Mouse (Mus musculus) adrenal gland (tissue): ENCODE measurements around the gene Pvr.
"Not testable (repeated sequence)": the region's sequence is repeated elsewhere in the genome, so short reads cannot be mapped to it uniquely, and the experiment has no call there.

Experiments
- intact Hi-C: fragments of 180-260 bp; cut with DNase I; formaldehyde crosslinking; loops from one replicate; pipeline ENCODE4 v1.15.1; 2025

The Pvr gene

DNA sequence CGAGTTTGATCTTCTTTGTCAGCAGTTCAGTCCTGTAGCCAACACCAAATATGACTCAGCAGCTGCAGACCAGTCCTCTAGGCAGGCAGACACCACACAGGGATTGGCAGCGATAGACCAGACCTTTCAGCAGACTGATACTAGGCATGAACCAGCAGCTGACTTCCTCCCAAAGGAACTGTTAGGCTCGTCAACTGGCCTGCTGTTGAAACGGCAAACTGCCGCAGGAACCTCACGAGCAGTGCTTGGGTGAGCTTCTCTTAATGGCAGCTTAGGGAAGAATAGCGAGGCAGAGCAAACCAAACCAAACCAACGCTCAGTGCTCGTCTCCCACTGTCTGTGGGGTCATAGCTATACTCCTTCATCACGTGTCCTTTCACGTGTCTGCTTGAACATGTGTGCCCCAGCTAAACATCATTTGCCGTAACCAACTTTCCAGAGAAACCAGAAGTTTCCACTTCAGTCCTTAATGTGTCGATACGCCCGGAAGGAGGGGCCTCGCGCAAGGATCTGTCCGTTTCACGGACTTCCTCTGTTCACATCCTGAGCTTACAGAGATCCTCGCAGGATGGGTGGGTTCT is 14.3 kb upstream of the Pvr start:
- intact Hi-C loops = no loop called here

DNA sequence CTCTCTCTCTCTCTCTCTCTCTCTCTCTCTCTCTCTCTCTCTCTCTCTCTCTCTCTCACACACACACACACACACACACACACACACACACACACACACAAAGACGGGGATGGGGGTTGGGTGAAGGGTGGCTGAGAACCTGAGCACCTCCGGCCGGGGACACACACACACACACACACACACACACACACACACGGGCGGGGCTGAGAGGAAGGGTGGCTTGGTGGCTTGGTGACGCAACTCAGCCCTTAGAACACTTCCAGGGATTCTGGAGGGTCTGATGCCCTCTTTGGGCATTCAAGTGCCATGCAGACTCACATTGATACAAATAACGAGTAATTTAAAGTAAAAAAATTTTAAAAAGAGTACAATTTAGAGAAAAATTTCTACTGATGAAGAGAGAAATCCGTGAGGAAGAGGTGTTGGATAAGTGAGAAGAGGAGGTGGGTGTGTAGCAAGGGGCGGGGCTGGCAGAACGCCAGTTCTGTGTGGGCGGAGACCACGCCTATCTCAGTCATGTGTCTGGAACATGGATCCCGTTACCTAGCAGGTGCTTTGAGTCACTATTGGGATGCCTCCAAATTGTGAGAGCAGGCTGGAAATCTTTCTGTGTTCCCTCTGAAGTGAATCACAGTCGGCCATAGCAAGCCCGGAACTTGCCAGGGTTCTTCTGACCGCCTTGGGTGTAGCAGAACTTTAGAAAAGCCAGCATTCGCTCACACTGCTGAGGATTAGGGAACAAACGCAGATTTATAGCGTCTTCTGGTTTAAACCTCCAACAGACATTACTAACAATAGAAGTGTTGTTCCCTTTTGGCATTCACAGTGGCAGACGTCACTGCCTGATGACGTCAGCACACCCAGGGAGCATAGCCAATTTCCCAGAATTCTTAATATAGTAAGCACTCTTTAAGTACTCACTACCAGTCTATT is 12.2 kb upstream of the Pvr start:
- intact Hi-C loops = no loop called here

DNA sequence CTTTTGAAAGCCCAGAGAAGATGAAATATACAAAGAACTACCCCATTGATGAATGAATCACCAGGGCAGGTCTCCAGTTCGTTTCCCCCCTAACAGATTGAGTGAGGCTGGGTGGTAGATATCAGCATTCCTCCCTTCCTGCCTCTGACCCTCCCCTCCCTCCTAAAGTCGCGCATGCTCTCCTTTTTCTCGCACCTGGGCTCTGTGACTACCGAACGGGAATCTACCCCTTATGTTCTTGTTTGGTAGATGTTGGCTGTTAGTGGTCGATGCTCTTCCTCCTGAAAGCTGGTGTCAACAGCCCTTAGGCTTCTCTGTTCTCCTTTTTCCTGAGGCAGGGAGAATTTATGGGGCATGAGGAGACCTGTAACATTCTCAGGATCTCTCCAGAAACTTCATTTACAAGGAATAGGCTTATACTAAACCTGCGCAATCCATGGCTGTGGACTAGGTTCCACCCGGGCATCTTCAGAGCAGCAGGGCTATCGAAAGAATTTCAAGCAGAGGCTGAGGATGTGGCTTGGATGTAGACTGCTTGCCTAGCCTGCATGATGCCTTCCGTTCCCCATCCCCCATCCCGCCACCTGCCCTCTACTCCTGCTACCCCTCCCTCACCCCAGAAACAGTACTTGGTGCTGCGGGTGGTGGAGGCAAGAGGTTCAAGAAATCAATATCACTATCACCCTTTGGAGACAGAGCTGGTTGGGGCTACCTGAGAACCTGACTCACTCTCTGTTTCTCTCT is 11.3 kb upstream of the Pvr start:
- intact Hi-C loops = no loop called here

DNA sequence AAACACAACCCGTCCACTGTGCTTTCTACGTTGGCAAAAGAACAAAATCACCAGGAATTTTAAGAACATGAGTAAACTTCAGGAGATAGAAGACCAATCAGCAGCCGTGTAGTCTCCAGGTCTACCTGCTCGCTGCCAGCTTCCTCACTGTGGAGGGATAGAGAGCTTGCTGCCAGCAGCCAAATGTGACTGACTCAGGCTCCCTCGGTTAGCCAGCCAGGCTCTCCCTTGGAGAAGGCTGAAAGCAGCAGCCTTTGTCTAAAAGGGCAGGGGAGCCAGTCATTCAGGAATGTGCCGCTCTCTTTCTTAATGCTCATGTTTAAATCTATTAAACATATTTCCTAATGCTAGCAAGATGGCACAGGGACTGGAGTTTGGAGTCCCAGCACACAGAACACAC is 9.5 kb upstream of the Pvr start:
- intact Hi-C loops = not testable (repeated sequence)

DNA sequence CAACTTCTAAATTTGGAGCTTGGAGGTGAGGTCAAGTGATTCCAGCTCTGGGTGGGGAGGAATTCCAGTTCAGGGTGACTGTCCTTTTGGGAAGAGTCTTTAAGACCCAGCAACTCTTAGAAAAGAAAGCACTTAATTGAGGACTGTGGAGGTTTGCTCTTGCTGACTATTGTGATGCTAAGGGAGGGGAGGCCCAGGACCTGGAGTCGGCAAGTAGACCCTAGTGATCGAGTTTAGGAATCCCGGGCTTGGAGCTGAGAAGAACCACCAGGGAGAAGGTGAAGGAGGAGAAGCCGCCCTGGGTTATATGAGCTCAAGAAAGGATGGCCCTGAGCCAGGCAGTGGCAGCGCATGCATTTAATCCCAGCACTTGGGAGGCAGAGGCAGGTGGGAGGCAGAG is 7.5 kb upstream of the Pvr start:
- intact Hi-C loops = no loop called here

DNA sequence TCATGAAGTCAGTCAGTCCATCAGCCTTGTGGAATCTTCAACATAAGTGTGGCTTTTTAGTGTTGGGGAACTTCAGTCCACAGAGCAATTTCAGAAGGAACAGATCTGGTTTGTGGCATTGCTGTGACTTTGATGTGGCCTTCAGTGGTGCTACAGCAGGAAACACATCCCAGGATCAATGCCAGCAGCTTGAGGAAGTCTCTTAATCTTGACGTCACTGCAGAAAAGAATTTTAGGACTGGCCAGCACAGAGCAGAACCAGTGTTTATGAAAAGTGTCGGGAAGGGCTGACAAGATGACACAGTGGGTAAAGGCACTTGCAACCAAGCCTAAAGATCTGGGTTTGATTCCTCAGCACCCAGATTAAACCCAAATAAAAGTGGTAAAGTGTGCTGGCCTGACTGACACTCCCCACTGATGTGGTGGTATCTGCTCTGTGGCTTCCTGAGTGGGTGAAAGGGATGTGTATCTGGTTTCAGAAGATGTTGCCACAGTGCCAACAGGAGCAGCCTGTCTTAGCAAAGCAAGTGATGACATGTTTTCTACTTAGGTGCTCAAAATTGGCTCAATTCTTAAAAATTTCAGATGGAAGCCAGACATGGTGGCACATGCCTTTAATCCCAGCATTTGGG is 6.0 kb upstream of the Pvr start:
- intact Hi-C loops = no loop called here

DNA sequence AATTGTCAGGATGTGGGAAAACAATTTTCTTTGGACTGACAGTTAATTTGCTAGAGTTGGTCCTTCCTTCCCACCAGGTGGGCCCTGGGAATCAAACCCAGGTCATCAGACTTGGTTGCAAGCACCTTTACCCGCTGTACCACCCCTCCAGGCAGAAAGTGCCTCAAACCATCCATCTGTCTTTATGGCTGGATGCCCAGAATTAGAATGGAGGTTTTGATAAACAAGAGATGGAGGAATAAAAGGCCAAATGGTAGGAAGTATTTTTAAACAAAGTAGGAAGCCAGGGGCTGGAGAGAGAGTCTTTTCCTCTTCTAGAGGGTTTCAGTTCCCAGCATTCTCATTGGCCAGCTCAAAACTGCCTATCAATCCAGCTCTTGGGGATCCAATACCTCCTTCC is 4.4 kb upstream of the Pvr start:
- intact Hi-C loops = no loop called here

DNA sequence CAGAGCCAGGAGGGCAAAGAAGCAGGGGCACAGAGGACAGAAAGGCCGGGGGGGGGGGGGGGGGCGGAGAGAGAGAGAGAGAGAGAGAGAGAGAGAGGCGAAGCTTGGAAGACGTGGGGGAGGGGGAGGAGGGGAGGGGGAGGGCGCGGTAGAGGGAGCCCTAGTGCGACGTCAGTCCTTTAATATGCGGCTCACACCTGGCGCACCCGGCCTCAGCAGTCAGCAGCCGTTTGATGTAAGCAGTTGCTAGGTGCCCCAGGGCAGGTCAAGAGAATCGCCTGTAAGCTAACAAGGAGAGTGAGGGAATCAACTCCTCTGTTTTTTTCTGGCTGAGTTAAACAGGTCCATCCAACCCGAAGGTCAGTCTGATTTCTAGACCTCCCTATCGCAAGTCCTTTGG is 2.8 kb upstream of the Pvr start:
- intact Hi-C loops = no loop called here

DNA sequence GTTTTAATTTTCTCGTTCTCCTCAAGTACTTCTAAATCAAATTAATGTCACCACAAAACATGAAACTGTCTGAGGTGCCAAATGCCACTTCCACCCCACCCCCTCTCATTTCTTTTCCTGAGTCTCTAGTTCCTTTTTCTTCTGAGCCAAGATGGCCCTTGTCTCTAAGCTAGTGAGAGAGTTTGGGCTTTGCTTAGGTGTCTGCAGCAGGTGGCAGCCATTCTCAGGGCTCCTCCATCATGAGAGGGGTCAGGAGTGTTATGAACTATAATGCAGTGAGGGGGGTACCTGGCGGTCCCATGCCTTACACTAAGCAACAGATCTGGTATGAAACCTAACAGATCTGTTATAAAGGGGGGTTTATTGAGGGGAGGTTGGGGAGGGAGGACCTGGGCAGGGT is 2.4 kb upstream of the Pvr start:
- intact Hi-C loops = no loop called here

DNA sequence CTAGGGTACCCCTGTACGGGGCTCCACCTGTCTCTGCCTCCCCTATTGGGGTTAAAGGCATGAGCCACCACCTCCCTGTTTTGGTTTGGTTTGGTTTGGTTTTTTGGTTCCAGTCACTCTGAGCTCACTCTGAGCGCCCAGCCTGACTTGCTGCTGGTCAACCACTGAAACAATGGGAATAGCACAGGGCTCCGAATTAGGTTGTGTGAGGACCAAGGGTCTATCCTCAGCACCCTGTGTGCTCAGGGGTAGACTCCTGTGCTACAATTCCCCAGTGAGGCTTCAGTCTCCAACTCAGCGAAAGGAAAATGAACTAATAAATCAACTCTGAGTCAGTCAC is 824 bp downstream of the Pvr start:
- intact Hi-C loops = no loop called here

DNA sequence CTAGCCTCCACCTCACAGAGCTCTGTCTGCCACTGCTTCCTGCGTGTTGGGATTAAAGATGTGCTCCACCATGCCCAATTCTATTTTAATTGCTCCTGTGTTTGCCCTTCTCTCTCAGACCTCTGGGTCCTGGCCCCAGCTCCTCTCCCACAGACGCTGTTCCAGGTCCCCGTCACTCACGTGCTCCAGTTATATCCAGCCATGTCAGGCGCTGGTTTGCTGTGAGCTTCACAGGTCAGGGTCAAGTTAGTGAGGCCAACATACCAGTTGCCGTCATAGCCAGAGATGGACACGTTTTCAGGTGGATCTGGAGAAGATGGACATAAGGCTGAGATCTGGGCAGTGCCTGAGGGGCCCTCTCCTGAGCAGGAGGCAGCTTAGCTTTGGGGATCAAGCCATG is 6.4 kb downstream of the Pvr start:
- intact Hi-C loops = no loop called here

DNA sequence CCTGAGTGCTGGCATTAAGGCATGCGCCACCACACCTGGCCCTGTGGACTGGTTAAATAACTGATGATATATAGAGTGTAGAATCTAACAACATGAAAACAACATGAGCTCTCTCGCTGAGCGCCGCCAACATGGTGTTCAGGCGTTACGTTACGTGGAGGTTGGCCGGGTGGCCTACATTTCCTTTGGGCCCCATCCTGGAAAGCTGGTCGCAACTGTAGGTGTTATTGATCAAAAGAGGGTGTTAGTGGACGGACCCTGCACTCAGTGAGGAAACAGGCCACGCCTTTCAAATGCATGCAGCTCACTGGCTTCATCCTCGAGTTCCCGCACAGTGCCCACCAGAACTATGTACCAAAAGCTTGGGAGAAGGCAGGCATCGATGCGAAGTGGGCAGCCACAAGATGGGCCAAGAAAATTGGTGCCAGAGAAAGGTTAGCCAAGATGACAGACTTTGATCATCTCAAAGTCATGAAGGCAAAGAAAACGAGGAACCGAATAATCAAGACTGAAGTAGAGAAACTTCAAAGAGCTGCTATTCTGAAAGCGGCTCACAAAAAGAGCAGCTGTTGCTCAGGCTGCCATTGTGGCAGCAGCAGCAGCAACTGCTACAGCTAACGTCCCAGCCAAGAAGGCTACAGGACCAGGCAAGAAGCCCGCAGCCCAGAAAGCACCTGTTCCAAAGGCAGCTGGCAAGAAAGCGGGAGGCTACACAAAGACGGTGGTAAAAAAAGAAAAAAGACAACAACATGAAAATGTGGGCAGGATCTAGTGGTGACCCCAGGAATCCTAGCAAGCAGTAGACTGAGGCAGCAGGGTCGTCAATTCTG is 9.1 kb downstream of the Pvr start:
- intact Hi-C loops = loop anchor here (1.0 kb wide), 1 partner anchor 44 kb away; no protein-coding TSS in a partner anchor

DNA sequence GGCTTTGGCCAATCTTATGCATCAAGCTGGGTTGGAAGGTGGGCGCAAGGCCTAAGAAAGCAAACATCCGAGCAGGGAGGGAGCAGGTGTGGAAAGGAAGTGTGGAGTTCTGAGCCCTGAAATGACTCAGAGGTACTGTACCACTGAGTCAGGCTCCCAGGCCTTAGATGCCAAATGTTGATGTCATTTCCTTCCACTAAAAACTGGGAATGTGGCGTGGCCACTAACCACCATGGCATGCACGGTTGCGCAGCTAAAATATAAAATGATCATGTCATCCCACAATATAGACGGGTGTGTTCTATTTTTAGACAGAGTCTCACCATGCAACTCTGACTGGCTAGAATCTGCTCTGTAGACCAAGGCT is 9.7 kb downstream of the Pvr start:
- intact Hi-C loops = loop anchor here (1.0 kb wide), 1 partner anchor 45 kb away; no protein-coding TSS in a partner anchor

DNA sequence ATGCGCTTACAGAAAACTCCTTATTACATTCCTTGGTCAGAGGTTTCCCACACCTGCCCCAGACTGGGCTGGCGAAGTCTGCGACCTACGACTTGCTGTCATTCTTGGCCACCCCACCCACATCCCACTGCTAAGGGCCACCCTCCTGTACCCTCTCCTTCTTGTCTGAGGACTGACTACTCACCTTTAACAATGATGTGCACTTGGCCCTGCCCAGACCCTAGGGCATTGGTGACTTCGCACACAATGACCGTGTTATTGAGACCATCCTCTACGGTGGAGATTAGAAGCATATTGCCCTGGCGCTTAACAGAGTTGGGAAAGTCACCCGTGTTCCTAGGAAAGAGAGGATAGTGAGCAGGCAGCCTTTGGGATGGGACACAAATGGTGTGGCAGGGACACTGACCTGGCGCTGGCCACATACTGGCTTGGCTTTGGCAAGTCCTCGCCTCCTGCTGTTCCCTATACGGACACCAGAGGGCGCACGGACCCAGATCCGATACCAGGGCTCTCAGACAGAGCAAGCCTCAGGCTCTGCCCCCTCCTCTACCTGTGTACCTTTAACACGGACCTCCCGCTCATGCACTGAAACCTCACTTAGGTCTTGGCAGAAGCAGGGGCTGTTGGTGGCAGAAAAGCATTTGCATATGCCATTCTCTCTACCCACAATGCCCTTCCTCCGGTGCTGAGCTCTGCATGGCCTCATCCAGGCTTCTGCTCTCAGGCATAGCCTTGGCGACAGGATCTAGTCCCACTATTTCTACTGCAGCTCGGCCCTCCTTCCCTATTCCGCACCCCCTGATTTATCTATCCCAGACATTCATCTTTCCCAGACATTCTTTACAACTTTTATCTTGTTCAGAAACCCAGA is 10.3 kb downstream of the Pvr start:
- intact Hi-C loops = loop anchor here (1.0 kb wide), 1 partner anchor 46 kb away; no protein-coding TSS in a partner anchor

DNA sequence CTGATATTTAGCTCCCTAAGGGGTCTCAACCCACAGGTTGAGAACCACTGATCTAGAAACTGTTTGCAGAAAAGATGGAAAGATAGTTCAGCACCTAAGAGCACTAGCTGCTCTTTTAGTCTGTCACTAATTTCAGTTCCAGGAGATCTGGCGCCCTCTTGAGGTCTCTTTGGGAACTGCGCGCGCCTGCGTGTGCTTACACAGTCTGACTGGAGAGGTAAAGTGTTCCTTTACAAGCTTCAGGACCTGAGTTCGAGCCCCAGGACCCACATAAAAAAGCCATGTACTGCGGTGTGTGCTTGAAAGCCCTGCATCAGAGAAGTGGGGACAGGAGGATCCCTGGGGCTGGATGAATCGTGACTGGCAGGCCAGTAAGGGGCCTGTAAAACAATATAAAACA is 31.1 kb downstream of the Pvr start:
- intact Hi-C loops = no loop called here

DNA sequence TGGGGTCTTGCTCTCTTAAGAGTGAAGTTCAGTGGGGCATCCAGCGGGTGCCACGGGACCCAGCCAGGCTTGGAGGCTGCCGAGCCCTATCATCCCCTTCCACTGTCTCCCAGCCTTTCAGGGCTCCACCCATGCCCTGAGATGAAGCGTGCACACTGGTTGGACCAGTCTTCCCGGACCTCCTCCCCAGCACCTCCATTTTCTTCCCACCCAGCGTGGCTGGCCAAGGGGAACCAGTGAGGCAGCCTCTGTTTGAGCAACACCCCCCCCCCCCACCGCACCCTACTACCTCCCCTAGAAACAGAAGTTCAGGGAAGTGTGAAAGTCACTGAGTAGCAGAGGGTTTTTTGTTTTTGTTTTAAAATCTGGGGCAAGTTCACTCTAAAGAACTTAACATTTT is 33.1 kb downstream of the Pvr start, which contains the start of gene Ceacam19:
TSS of gene Ceacam19 (minus strand) at position 117 of the 400 bp plus-strand sequence.
- intact Hi-C loops = no loop called here

DNA sequence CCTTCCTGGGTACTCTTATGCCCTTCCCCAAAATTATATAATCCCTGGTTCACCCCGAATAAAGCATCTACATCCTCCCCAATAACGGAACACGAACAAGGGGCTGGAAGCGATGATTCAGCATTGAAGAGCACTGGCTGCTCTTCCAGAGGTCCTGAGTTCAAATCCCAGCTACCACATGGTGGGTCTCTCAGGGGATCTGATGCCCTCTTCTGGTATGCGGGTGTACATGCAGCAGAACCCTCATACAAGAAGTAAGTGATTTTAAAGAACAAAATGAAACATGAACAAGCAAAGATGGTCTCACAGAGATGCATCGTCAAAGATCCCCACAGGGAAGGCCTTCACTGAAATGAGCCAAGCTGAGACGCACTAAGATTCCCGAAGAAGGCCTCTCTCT is 40.2 kb downstream of the Pvr start:
- intact Hi-C loops = no loop called here

DNA sequence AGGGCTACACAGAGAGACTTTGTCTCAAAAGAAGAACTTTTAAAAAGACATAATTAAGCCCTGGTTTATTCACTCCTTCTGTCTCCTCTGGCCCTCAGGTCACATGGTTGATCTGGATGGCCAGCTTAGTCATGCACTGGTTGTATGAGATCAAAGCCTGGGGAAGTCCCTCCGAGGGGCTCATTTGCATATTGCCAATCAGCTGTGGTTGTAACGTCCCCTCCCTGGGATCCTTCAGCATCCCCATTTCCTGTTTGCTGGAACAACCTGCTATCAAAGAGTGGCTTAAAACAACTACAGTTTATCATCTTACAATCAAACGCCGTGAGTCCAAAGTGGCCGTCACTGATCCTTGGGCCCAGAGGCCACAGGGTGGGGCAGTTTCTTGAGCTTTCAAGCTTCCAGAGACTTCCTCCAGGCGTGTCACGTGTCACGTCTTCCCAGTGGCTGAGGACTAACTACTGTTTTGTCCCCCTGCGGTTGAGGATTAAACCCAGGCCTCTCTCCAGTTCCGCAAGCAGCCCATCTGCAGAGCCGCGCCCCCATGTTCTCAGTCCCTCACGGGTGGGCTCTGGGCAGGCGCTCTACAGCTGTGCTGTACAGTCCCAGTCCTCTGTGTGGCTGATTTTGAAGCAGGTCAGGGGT is 44.1 kb downstream of the Pvr start:
- intact Hi-C loops = no loop called here

DNA sequence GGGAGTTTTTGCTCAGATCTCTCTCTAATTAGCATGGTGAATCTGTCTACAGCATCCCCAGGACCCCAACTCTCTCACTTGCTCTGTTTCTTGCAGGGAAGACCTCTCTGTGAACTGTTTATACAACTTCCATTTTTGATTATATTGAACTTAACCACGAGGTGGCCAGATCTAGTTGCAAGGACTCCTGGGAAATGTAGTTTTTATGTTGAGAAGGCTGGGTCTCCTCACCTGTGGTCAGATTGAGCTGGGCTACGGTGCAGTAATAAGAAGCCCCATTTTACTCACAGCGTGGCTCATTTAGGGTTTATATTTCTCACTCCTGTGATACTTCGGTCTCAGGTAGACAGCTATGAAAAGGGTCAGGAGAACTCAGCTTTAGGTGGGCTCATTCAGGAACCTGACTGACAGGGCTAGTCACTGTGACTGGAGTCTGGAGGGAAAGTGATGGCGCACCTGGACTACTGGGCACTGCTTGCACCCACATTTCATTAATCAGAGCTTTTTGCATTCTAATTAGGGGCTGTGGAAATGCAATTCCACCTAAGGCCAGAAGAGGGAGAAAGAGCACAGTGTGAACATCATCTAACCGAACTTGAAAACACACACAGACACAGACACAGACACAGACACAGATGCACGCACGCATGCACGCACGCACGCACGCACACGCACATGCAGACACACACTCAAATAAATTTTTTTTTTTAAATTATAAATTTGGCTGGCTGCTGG is 44.8 kb downstream of the Pvr start:
- intact Hi-C loops = no loop called here
